Mouse (Mus musculus) adrenal gland, postnatal 10 days (tissue): ENCODE measurements at regions not wholly inside any gene's neighbourhood (a gene's known extent, or its start where the extent isn't known, plus 50 kb on each side); places are given as distances from the start of the nearest gene placed in this dataset.
A peak's percentile ranks its signal among the peaks of the same experiment; 100 is the strongest.

ENCODE experiments used
- DNase-seq: peaks from one replicate; pipeline ENCODE4 v3.0.0; 2021; ENCODE audit warnings: mixed read lengths

DNA sequence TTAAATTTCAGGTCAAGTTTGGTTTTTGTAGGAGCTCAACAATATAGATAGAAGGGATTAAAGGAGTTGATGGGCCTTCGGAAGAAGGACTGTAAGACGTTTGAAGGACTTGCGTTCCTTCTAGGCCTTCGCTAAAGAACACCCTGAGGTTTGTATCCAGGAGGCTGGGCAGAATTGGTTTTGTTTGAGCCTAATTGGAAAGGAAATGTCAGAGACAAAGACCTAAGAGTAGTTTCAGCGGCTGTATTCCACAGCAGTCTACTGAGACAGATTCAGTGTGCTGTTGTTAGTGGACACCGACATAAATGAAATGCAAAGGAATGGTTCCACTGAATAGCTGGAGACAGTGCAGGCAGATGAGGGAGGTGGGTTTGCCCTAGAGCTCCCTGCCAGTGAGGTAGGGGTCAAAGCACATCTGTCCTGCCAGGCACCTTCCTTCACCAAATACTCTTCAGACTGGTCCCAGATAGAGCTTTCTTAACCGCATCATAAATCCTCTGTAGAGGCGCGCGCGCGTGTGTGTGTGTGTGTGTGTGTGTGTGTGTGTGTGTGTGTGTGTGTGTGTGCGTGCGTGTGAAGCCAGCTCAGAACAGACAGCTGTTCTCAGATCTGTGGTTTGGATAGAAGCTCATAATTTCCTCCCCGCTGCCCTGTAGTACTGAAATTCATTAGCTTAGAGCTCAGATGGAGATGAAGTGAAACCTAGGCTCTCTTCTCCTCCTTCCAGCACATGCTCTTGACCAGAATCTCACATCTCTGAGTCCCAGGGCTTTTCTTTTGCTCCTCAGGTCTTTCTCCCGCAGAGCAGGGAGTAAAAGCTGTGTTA is 209.7 kb downstream of the Ktn1 start:
- DNase-seq, result no peak

DNA sequence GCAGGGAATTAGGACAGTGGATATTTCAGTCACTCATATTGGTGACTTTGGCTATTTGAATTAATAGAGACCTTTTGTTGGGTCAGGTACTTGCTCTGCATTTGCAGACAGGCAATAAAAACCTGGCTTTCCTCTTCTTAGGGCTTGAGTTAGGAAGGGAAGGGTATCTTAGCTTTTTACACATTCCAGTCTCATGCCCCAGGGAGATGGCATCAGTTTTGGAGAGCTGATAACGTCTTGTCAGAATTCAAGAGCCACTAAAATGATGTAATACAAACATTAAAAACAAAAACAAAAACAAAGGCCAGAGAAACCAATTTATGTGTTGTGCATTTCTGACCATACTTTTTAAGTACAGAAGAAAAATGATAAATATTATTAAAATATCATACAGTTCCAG is 214.3 kb downstream of the Ktn1 start:
- DNase-seq, result no peak

DNA sequence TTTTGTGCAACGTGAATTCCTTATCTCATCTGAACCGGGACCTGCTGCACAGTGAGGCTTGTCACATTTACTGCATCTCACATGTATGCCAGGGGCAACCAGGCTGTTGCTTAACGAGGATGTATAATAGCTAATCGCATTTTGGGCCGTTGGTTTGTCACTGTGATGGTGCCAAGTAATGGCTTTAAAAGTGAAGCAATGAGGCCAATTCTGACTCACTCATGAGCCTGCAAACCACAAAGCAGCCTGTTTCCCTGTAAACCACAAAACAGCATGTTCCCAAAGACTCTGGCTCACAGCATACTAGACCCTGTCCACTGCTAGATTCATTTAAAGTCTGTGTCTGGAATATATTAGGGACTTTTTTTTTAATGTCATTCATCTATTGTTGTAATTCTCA is 214.8 kb downstream of the Ktn1 start:
- peak; percentile 5 for DNase-seq

DNA sequence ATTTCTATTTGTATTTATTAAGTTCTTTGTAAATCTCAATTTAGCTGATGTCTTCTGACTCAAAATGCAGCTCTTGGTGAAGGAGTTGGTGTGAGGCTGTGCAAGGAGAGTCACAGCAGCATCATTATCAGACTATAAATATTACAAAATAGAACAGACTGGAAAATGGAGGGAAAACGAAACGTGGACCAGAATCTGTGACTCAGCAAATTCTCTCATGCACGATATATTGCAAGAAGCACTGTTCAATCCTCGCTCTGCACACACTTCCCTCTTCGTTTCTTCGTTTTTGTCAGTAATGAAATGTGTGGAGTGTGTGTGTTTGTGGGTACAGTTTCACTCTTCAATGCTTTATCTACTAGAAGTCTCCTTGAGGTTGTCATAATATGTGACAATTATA is 215.5 kb downstream of the Ktn1 start:
- no peak for DNase-seq

DNA sequence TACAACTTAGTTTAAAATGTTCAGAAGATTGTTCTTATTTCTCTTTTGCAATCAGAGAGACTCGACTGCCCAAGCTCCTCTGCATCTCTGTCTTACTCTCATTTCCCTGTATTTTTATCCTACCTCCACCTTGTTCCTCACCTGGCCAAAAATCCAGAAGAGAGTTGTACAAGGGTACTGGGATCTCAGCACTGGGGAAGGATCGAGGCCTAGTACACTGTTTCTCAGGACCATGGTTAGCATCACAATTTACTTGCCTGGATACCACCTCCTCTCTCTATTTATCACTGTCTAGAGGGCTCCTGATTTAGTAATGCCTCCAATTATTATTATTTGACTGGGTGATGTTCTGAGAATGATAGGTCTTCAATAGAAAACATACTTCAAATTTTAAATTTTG is 218.8 kb downstream of the Ktn1 start:
- no peak for DNase-seq

DNA sequence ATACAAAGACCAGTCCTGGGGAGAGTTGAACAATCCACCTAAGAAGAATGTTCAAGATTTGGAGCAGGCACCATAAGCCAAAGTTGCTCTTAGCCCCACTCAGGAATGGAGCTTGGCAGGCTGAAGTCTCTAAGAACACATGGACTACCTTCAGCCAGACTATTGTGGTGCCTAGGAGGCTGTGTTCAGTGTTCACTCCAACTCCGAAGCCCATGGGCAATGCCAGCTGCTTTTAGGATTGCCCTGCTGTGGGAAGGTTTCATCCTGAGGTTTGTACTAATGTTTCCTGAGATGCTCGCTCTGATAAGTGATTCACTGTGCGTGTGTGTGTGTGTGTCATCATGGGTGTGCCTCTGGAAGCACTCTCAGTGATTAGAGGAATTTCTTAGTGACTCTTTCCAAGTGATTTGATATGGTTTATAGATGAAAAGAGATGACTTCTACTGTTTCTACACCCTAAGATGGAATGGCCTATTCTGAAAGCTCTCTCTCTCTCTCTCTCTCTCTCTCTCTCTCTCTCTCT is 220.1 kb downstream of the Ktn1 start:
- DNase-seq, result no peak

DNA sequence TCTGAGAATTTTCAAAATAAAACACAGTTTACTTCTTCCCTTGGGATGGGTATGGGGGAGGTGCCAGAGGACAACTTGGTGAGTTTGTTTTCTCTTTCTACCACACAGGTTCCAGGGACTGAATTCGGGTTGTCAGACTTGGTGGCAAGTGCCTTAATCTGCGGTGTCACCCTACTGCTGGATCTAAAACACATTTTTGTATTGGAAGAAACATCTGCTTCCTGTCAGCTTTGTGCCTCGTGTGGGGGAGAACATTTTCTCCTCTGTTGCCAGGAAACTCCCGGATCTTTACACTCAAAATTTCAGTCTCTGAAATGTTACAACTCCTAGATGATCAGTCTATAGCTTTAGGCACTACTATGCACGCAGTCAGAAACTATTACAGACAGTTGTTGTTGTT is 228.3 kb downstream of the Ktn1 start:
- DNase-seq, result no peak

DNA sequence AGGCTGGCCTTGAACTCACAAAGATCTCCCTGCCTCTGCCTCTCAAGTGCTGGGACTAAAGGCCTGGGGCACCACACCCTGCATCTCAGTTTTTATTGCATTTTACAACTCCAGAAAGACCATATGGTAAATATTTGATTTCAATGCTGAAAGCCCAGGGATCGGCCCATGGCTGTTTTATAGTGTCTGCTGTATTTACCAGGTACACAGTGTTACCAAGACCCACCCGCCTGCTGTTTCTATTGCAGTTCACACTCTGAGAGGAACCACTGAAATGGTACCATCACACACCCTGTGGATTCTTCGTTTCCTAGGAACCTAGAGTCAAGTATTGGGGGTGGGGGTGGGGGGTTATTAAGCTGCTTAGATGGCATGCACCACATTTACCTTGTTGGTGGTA is 228.9 kb downstream of the Ktn1 start:
- DNase-seq, result no peak

DNA sequence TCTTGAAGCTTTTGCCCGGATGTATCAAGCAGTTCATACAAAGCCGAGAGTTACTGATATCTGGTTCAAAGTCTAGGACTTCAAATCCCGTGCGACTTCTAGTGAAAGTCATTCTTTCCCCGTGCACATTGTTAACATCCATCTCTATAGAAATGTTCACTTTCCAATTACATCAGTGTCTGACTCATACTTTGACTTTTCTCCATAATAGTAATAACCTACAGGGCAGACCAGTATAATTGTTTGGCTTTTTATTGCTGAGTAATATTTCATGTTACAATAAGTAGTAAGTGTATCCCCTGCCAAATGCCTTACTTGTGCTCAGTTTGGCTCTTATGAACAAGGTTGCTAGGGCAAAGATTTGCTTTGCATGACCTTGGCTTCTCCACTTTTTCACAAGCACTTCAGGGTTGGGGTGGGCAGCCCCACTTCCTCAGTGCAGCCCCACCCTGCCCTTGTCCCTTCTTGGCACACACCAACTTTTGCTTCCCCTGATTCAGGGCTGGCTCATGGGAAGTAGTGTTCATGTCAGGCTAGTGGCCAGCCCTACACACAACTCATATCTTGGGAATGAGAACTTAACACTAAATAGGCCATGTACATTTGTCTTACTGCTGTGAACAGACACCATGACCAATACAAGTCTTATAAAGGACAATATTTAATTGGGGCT is 229.7 kb downstream of the Ktn1 start:
- no peak for DNase-seq

DNA sequence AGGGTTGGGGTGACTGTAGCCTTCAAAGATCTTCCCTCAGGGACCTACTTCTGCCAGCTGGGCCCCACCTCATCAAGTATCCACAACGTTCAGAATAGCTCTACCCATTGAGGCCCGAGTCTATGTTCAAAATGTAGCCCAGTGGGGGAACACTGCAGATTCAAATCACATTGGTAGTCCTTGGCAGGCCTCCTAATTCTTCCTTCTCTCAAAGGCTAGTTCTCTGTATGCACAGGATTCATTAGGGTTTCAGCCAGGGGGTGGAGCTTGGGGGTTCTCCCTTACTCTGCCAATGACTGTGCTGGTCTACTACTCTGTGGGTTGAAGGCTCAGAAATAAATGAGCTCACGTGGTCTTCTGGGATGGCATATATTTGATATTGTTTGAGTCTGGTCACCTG is 235.3 kb upstream of the Peli2 start:
- no peak for DNase-seq

DNA sequence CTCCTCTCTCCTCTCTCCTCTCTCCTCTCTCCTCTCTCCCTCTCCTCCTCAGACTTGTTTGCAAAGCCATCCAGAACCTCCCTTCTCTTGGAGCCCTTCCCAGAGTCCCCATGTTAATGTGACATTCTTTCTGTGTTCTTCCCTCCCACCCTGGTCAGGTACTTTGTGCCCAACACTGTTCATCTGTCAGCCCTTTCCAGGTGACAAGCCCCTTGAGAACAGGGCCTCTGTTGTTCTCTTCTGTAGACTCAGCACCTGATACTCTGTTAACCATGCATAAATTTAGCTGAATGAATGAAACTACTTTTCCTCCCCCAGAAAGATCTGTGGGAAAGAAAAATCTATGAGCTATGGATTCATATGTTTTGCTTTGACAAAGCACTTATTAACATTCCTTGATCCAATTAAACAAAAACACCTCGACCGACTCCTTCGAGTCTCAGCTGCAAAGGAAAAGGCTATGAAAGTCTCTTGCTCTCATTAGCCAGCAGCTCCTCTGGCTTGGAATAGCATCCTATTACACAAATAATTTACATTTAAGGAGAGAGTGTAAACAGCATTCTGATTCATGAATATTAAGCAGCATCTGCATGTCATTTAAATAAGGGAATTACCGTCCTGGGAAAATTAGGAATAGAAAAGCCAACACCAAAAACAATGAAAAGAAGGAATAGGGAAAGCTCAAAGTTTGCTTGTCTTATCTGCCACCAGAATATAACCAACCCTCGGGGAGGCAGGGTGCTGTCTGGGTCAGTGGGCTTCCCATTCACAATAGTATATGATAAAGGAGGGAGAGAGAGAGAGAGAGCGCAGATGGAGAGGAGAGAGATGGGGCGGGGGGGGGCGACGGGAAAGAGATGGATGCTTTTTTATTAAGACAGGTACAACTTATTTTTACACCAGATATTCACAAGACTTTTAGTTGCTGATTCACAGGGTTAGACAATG is 230.1 kb upstream of the Peli2 start:
- DNase-seq, result no peak

DNA sequence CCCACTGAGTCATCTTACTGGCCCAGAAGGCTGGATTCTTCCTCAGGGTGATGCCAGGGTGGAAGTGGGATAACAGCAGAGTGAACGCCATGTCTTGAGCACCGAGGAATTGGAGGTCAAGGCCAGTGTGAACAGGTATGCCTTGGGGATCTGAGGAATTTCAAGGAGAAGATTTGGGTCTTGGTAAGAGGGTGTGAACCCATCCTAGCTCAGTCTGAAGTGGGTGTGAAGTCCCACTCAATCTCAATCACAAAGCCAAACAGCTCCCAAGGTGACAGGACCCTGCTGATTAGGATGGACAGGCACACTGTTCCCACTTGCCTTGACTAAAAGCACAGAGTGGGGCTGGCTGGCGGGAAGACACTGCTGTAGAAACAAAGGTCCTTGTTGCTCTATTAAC is 224.0 kb upstream of the Peli2 start:
- DNase-seq, result no peak

DNA sequence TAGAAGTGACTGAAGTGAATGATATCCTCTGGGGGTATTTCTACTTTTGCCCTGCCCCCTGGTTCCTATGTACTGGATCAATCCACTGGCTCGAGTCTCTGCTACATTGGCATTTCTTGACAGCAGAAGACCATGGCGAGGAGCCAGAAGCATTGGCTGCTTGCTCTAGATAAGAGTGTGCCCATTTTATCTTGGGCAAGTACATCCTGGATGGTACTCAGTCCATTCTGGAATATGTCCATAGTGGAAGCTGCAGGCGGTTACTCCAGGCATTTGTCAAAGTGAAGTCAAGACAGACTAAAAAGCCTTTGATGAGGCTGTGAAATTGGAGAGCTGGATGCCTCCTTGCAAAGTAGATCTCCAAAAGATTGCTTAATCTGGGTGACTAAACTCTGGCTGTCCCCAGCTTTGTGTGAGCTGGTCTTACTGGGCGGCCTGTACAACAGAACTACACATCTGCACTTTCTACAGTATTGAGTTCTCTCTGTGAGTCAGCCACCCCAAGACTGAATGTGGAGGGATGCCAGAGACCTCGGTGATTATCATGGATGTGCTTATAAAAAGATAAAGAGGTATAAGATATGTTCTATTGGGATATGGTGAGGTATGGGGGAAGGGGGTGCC is 222.6 kb upstream of the Peli2 start:
- DNase-seq, result peak; percentile 54

DNA sequence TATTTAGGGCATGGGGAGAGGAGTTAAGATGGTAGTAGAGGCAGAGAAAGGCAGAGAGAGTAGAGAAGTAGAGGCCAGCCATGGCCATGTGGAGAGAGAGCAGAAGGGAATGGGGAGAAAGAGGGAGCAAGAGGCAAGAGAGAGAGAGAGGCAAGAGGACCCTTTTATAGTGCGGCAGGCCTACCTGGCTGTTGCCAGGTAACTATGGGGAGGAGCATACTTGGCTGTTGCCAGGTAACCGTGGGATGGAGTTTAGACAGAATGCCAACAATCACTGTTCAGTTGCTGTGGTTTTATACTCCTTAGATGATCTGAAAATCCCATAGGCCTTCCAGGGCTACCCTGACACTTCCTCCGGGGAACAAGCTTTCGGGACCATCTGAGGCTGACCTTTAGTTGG is 222.0 kb upstream of the Peli2 start:
- no peak for DNase-seq

DNA sequence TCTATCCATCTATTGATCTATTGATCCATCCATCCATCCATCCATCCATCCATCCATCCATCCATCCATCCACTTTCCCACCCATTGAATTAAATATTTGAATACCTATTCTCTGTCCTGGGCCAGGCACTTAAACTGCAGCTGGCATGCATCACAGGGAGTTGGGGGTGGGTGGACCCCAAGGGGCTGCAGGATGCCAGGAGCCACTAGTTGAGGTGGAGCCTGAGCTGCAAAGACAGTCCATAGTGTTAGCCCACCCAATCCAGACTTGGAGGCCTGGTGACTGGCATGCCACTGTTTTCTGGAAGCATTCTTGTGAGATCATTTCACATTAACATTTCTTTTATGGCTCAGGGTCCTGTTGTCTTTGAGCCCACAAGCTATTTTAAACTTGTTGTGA is 215.3 kb upstream of the Peli2 start:
- no peak for DNase-seq

DNA sequence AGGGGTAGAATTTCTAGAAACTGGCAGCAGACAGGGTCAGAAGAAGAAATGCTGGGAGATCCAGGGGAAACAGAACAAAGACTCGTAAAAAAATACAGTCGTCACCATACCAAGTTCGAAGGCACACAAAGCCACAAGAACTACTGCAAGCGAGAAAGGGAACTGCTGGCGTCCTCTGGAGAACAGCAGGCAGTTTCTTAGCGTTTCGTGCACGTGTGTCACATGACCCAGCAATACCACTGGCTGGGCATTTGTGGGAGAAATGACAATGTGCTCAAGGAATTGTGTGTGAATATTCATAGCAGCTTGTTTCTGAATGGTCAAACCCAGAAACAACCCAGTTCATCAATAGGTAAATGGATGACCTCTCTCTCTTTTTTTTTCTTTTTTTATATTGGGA is 211.5 kb upstream of the Peli2 start:
- no peak for DNase-seq

DNA sequence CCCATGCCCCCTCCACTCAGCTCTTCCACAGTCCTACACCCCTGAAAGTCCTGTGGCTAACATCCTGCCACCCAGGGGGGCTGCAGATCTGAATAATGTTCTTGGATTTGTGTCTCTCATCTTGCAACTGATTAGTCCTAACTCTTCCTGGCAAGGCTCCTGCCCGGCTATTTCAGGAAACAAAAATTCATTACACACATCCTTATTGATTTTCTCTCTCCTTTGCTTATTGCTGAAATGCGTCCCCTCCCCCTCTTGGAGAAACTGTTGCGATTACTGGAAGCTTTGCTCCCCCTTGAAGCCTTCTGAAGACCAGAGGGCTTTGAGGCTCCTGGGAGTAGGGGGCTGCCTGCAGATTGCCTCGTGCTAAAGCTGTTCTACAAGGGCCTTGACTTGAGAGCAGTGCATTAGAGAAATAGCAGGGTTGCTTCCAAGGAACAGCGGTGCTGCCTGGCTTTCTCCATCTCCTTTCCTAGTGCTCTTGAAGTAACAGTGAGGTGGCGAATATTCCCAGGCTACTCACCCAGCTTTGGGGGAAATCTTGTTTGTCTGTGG is 209.8 kb upstream of the Peli2 start:
- no peak for DNase-seq

DNA sequence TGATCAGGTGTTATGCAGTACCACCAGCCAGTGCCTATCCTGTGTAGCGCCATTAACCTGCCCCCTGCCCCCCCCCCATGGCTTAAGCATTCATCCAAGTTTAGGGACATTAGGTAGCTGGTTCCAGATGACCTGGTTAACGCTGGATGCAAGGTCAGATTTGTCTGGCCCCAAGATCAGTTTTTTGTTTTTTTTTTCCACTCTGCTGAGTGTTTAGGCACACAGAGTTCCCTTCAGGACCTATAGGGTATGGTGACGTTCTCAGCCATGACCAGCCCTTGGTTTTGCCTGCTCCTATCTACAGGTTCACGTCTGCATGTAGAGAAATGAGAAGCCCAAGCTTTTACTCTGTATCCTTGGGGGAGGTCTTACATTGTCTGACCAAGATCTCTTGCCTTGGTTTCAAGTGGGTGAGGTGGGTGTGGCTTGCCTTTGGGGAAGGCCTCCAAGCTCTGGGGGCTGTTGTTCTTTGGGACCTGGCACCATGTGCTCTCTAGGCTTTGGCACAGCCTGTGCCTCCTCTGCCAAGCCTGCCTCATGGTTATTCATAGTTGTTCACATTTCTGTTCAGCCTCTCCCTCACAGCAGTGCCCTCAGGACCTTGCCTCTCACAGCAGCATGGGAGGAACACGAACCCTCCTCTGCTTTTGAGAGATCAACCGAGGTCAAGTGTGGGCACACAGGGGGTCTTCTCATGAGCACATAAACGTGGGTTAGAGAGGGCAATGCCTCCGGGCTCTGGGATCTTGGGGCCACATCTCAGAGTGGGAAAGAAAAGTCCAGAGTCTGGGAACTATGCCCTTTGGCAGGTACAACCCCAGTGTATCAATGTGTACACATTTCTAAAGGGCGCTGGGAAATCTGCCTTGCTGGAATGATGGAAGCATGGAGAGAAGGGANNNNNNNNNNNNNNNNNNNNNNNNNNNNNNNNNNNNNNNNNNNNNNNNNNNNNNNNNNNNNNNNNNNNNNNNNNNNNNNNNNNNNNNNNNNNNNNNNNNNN is 208.8 kb upstream of the Peli2 start:
- peak; percentile 9 for DNase-seq

DNA sequence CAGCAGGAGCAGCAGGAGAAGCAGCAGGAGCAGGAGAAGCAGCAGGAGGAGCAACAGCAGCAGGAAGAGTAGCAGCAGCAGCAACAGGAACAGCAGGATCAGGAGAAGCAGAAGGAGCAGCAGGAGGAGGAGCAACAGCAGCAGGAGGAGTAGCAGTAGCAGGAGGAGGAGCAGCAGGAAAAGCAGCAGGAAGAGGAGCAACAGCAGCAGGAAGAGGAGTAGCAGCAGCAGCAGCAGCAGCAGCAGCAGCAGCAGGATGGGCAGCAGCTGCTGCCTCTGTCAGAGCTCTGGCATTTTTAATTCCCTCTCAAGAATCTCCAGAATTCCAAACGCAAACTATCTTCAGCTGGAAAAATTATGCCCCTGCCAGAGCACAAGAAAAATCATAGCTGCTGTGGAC is 205.0 kb upstream of the Peli2 start:
- no peak for DNase-seq

DNA sequence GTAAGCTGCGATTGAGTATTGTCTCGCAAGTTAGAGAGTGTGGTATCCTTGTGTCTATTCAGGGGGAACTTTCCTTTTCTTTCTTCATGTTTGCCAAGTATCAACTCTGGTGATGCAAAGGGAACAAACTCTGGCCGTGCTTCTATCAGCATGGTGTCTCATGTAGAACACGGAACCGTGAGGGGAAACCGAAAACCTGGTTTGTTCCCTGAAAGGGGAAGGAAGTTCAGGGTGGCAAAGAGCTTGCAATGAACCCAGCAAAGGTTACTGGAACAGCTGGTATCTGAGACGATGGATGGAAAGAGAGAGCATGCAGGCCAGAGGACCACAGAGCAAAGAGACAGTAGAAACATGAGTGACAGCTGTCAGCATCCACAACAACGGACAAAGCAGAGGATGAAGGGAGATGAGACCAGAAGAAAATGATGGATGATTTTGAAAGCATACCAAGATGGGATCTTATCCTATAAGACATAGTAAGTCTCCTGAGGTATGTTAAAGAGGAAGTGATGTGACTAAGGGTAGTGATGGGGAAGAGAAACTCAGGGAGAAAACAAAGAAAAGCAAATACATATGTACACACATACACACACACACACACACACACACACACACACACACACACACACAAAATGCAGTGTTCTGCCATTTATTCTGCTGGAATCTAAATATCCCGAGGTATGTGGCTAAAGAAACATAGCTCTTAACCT is 199.8 kb upstream of the Peli2 start:
- no peak for DNase-seq
